Mouse (Mus musculus): Measurements from ENCODE around the gene Srsf7. TPM values are rescaled to one million over a fixed set of nuclear protein-coding genes. Genes with fewer than 3 reads are reported as not detected.

The Srsf7 gene
- polyA plus RNA-seq (2012; rRNA removed; ENCODE audit: low replicate concordance) = 7.6 and 9.9 TPM in 2 replicates

GRCm38 (mm10) chr17:80206671-80207581 is at the start of gene Srsf7, which contains the start of gene Ttc39d:
Srsf7 (minus strand) TSS chr17:80207307.
Ttc39d (plus strand) TSS chr17:80207460.

GRCm38 (mm10) chr17:80224326-80225116 is 17.4 kb upstream of the Srsf7 start, which contains the start of gene Gemin6:
Gemin6 (plus strand) TSS chr17:80224441.

Other genes starting within 250 kb of the Srsf7 start
- 6.3 and 8.7 TPM in 2 replicates for gene Hnrnpll, start 145.0 kb downstream of the Srsf7 start, polyA plus RNA-seq (2012; rRNA removed; ENCODE audit: low replicate concordance)
- gene Galm, start 79.8 kb downstream of the Srsf7 start, polyA plus RNA-seq (2012; rRNA removed; ENCODE audit: low replicate concordance) = 43.3 and 63.9 TPM in 2 replicates
- not detected in 2 replicates for gene Ttc39d, start 153 bp upstream of the Srsf7 start, polyA plus RNA-seq (2012; rRNA removed; ENCODE audit: low replicate concordance)
- 0.51 and 0.55 TPM in 2 replicates for gene Gemin6, start 17.1 kb upstream of the Srsf7 start, polyA plus RNA-seq (2012; rRNA removed; ENCODE audit: low replicate concordance)
- gene Morn2, start 82.9 kb upstream of the Srsf7 start, polyA plus RNA-seq (2012; rRNA removed; ENCODE audit: low replicate concordance) = 1.3 TPM in 2 replicates
- gene Dhx57, start 83.2 kb upstream of the Srsf7 start, polyA plus RNA-seq (2012; rRNA removed; ENCODE audit: low replicate concordance) = 3.2 and 3.4 TPM in 2 replicates
- 0.11 and 0.15 TPM in 2 replicates for gene Arhgef33, start 100.1 kb upstream of the Srsf7 start, polyA plus RNA-seq (2012; rRNA removed; ENCODE audit: low replicate concordance)
- not detected in 2 replicates for gene Gm10190, start 166.2 kb upstream of the Srsf7 start, polyA plus RNA-seq (2012; rRNA removed; ENCODE audit: low replicate concordance)

Measured in duodenum, adult 2 months (tissue).